Mouse (Mus musculus) erythroblast, embryonic 14.5 days (primary cell): ENCODE measurements around the gene Ppia.

ENCODE experiments used
- GATA1 ChIP-seq: IDR thresholded peaks from 2 replicates; pipeline ENCODE4 v1.6.1; 2012; ENCODE audit warnings: low read length, inconsistent platforms, mixed read lengths
- TAL1 ChIP-seq: IDR thresholded peaks from 3 replicates; pipeline ENCODE4 v1.6.1; 2012; ENCODE audit warnings: low read length, inconsistent platforms, mixed read lengths

- TF ChIP-seq GATA1, result no peak
- TF ChIP-seq TAL1, result no peak
Measured at GRCm38 (mm10) chr11:6420722-6421350, 5.6 kb downstream of the Ppia start.
